Mouse (Mus musculus) forebrain, embryonic 10.5 days (tissue): ENCODE measurements around the gene Cytip. TPM values are rescaled to one million over a fixed set of nuclear protein-coding genes. Genes with fewer than 3 reads are reported as not detected.

Experiments
- DNase-seq: peaks from one replicate; pipeline ENCODE4 v3.0.0-alpha.2; 2017; ENCODE audit warnings: low spot score; ENCODE audit errors: extremely low spot score
- H3K27ac ChIP-seq: fragments of 300-500 bp; sonication (generic); 2 replicates; pipeline ENCODE4 v1.5.1; 2016; ENCODE audit warnings: mild to moderate bottlenecking
- H3K27me3 ChIP-seq: fragments of 300-500 bp; sonication (generic); 2 replicates; pipeline ENCODE4 v1.6.1; 2016; ENCODE audit warnings: mild to moderate bottlenecking; ENCODE audit not compliant: poor library complexity, severe bottlenecking
- H3K36me3 ChIP-seq: fragments of 300-500 bp; sonication (generic); replicated peaks from 2 replicates; pipeline ENCODE4 v1.6.1; 2016; ENCODE audit warnings: mild to moderate bottlenecking, moderate library complexity
- H3K4me1 ChIP-seq: fragments of 300-500 bp; sonication (generic); 2 replicates; pipeline ENCODE4 v1.6.1; 2016
- H3K4me3 ChIP-seq: fragments of 300-500 bp; sonication (generic); 2 replicates; pipeline ENCODE4 v1.5.1; 2016; ENCODE audit warnings: mild to moderate bottlenecking, moderate library complexity
- H3K9me3 ChIP-seq: fragments of 300-500 bp; sonication (generic); 2 replicates; pipeline ENCODE4 v1.6.1; 2016; ENCODE audit warnings: mild to moderate bottlenecking, moderate library complexity
- WGBS: fragments of 180-500 bp; shearing (Covaris S2); methylation state at CpG from one replicate; pipeline ENCODE4 v1.1.7; 2016; 5-methylcytosine and 5-hydroxymethylcytosine counted together
- polyA plus RNA-seq: library from polyadenylated mRNA; unstranded; fragments of >200 nt; fragmentation: Nextera tagmentation; extraction: Ambion mirVana; gene quantifications from 2 replicates; pipeline ENCODE4 v1.2.1, GENCODE M21; 2016

Gene Cytip
- polyA plus RNA-seq, 1 experiment from 2014 or later: 0.21 TPM

- Histone ChIP-seq H3K27me3 (no peaks in the 10 kb centered on the region), H3K36me3 (no peaks in the 10 kb centered on the region), H3K4me3 (no peak overlapping the region), H3K27ac (no peak overlapping the region), H3K4me1 (no peaks in the 10 kb centered on the region), H3K9me3 (no peaks in the 10 kb centered on the region)
- 93% methylated on average over 5 of the region's 5 CpGs for WGBS
- no peak for DNase-seq
These were observed 36.8 kb downstream of the Cytip start for GRCm38 (mm10) chr2:58158539-58158938.

GRCm38 (mm10) chr2:58158107-58158506, 37.2 kb downstream of the Cytip start:
- Histone ChIP-seq H3K27ac (no peak overlapping the region), H3K27me3 (no peaks in the 10 kb centered on the region), H3K4me1 (no peaks in the 10 kb centered on the region), H3K4me3 (no peak overlapping the region), H3K36me3 (no peaks in the 10 kb centered on the region), H3K9me3 (no peaks in the 10 kb centered on the region)
- no peak for DNase-seq
- WGBS: 83% methylated on average over 2 of the region's 2 CpGs

GRCm38 (mm10) chr2:58157466-58157865, 37.9 kb downstream of the Cytip start:
- Histone ChIP-seq H3K4me1 (no peaks in the 10 kb centered on the region), H3K27me3 (no peaks in the 10 kb centered on the region), H3K9me3 (no peaks in the 10 kb centered on the region), H3K27ac (no peak overlapping the region), H3K36me3 (no peaks in the 10 kb centered on the region), H3K4me3 (no peak overlapping the region)
- DNase-seq: no peak
- WGBS: 94% methylated on average over 5 of the region's 5 CpGs

GRCm38 (mm10) chr2:58156495-58157392, 38.6 kb downstream of the Cytip start:
- 87% methylated on average over 5 of the region's 5 CpGs for WGBS
- no peak overlapping the region for H3K4me3 ChIP-seq
- H3K9me3 ChIP-seq: no peaks in the 10 kb centered on the region
- no peak overlapping the region for H3K27ac ChIP-seq
- H3K27me3 ChIP-seq: no peaks in the 10 kb centered on the region
- H3K36me3 ChIP-seq: no peaks in the 10 kb centered on the region
- no peaks in the 10 kb centered on the region for H3K4me1 ChIP-seq
- DNase-seq: no peak

- H3K27ac ChIP-seq: no peak overlapping the region
- H3K4me1 ChIP-seq: no peaks in the 10 kb centered on the region
- H3K9me3 ChIP-seq: no peaks in the 10 kb centered on the region
- WGBS: 91% methylated on average over 5 of the region's 5 CpGs
- no peaks in the 10 kb centered on the region for H3K36me3 ChIP-seq
- DNase-seq: no peak
- H3K4me3 ChIP-seq: no peak overlapping the region
- H3K27me3 ChIP-seq: no peaks in the 10 kb centered on the region
These were observed 39.3 kb downstream of the Cytip start for GRCm38 (mm10) chr2:58156108-58156415.

- H3K27ac ChIP-seq: no peak overlapping the region
- H3K4me3 ChIP-seq: no peak overlapping the region
- 91% methylated on average over 7 of the region's 7 CpGs for WGBS
- no peaks in the 10 kb centered on the region for H3K4me1 ChIP-seq
- no peak for DNase-seq
- H3K9me3 ChIP-seq: no peaks in the 10 kb centered on the region
- no peaks in the 10 kb centered on the region for H3K27me3 ChIP-seq
- H3K36me3 ChIP-seq: no peaks in the 10 kb centered on the region
These were observed 39.8 kb downstream of the Cytip start for GRCm38 (mm10) chr2:58155271-58156107.

- H3K27ac ChIP-seq: no peak overlapping the region
- H3K36me3 ChIP-seq: no peaks in the 10 kb centered on the region
- no peak overlapping the region for H3K4me3 ChIP-seq
- 84% methylated on average over 1 of the region's 1 CpGs for WGBS
- DNase-seq: no peak
- no peaks in the 10 kb centered on the region for H3K9me3 ChIP-seq
- H3K27me3 ChIP-seq: no peaks in the 10 kb centered on the region
- H3K4me1 ChIP-seq: no peaks in the 10 kb centered on the region
These were observed 40.8 kb downstream of the Cytip start for GRCm38 (mm10) chr2:58154555-58154954.

GRCm38 (mm10) chr2:58153742-58154141, 41.6 kb downstream of the Cytip start:
- DNase-seq: no peak
- no peak overlapping the region for H3K4me3 ChIP-seq
- 93% methylated on average over 7 of the region's 7 CpGs for WGBS

GRCm38 (mm10) chr2:58149983-58150405, 45.3 kb downstream of the Cytip start:
- H3K27ac ChIP-seq: no peak overlapping the region
- H3K4me1 ChIP-seq: no peaks in the 10 kb centered on the region
- no peak overlapping the region for H3K4me3 ChIP-seq
- no peaks in the 10 kb centered on the region for H3K36me3 ChIP-seq
- WGBS: 90% methylated on average over 7 of the region's 7 CpGs
- H3K27me3 ChIP-seq: no peaks in the 10 kb centered on the region
- no peak for DNase-seq
- no peaks in the 10 kb centered on the region for H3K9me3 ChIP-seq

More at GRCm38 (mm10) chr2:58153742-58154141, 41.6 kb downstream of the Cytip start:
- Histone ChIP-seq H3K27me3 (no peaks in the 10 kb centered on the region), H3K36me3 (no peaks in the 10 kb centered on the region), H3K27ac (no peak overlapping the region), H3K4me1 (no peaks in the 10 kb centered on the region), H3K9me3 (no peaks in the 10 kb centered on the region)

- WGBS: 93% methylated on average over 5 of the region's 5 CpGs
- DNase-seq: no peak
- H3K27ac ChIP-seq: no peak overlapping the region
- no peaks in the 10 kb centered on the region for H3K9me3 ChIP-seq
- H3K4me1 ChIP-seq: no peaks in the 10 kb centered on the region
- H3K4me3 ChIP-seq: no peak overlapping the region
- H3K27me3 ChIP-seq: no peaks in the 10 kb centered on the region
- H3K36me3 ChIP-seq: no peaks in the 10 kb centered on the region
These were observed 48.8 kb downstream of the Cytip start for GRCm38 (mm10) chr2:58146572-58146971.

GRCm38 (mm10) chr2:58140531-58140930, 54.8 kb downstream of the Cytip start:
- DNase-seq: no peak
- Histone ChIP-seq H3K36me3 (no peaks in the 10 kb centered on the region), H3K27me3 (no peaks in the 10 kb centered on the region), H3K4me3 (no peak overlapping the region), H3K27ac (no peak overlapping the region), H3K4me1 (no peaks in the 10 kb centered on the region), H3K9me3 (no peaks in the 10 kb centered on the region)
- WGBS: 78% methylated on average over 1 of the region's 1 CpGs

GRCm38 (mm10) chr2:58138611-58139010, 56.7 kb downstream of the Cytip start:
- DNase-seq: no peak
- no peaks in the 10 kb centered on the region for H3K9me3 ChIP-seq
- H3K4me3 ChIP-seq: no peak overlapping the region
- no peaks in the 10 kb centered on the region for H3K27me3 ChIP-seq
- H3K36me3 ChIP-seq: no peaks in the 10 kb centered on the region
- H3K27ac ChIP-seq: no peak overlapping the region
- H3K4me1 ChIP-seq: no peaks in the 10 kb centered on the region
- WGBS: 93% methylated on average over 5 of the region's 5 CpGs

GRCm38 (mm10) chr2:58137676-58138075, 57.7 kb downstream of the Cytip start:
- DNase-seq: no peak
- H3K9me3 ChIP-seq: no peaks in the 10 kb centered on the region
- no peaks in the 10 kb centered on the region for H3K36me3 ChIP-seq
- no peaks in the 10 kb centered on the region for H3K27me3 ChIP-seq
- H3K4me1 ChIP-seq: no peaks in the 10 kb centered on the region
- 90% methylated on average over 7 of the region's 7 CpGs for WGBS
- no peak overlapping the region for H3K27ac ChIP-seq
- H3K4me3 ChIP-seq: no peak overlapping the region
